Mouse (Mus musculus): ENCODE data around the gene Adamts4.
"Not testable (repeated sequence)": the region's sequence is repeated elsewhere in the genome, so short reads cannot be mapped to it uniquely, and the experiment has no call there.

The Adamts4 gene

DNA sequence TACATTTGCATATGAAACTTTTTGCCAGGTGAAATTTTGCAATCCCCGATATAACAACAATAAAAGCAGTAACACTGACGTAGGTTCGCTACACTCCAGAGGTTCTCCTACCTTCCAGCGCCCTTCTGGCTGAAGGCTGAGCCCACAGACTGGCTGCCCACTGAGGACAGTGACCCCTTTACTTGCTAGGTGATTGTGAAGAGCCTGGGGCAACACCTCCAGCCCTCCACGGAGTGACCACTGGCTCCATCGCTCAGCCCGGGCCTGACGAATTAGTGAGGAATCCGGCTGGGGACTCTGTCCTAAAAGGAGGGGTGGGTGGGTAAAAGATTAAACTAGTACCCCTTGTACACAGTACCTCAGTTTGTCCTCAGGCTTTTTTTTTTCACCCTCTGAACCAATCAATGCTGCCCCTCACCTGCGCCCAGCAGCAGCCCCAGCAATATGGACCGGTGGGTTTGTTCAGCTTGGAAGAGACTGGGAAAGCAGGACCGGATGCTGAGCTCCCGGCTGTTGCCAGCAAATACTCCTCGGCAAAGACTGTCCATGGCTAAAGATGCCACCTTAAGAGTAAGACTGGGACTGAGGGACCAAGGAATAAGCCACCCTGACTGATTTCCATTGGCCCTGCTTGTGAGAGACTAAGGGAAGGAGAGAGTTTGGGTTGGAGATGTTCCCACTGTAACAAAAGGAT is 28.9 kb downstream of the Adamts4 start:
- DNase-seq (ENCODE audit: low spot score in 2 of 2), result no peak

DNA sequence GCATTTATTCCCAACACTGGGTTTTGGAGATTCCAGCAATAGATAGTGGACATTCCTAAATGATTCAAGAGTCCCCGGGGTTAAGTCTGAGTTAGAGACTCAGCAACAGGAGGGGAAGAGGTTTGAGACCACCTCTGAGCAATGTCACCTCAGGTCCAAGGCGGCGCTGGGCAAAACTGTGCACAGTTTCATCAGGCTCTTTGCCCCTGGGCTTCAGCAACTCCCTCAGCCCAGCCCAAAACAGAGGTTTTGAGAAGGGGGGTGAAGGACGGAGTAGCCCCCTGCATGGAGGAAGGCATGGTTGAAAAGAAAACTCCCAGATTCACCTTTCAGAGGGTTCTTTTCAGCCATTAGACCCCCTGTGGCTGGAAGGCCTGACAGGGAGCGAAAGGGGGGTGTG is 29.5 kb downstream of the Adamts4 start:
- no peak for DNase-seq (ENCODE audit: low spot score in 2 of 2)

DNA sequence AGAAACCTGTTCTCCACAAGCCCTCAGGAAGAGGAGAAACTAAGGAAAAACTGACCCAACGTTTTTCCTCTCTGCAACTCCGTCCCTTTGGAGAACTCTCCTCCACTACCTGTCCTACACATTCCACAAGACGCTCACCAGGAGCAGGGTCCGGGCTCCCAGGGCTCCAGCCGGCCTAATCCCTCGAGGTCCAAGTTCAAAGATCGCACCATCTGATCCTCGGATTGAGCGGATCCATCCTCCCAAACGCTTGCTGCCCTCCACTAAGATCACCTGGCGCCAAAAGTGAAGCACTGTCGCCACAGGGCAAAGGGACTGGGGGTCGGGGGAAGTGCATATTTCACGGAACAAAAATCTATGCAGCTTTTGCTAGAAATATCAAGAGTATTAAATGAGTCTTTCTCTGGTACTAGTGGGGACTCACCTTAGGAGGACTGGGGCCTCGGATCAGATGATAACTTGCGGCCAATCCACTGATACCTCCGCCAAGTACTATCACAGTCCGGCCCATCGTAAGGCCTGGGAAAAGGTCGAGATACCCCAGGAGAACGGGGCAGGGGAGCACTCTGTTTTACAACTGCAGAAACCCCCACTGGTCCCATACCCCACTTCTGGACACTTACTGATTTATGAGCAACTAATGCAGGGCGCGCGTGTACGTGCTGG is 30.2 kb downstream of the Adamts4 start:
- no peak for DNase-seq (ENCODE audit: low spot score in 2 of 2)

GRCm38 (mm10) chr1:171280916-171281527 is 30.8 kb downstream of the Adamts4 start, which contains the start of gene Ppox:
Gene Ppox (minus strand): TSS chr1:171281186.
- DNase-seq (ENCODE audit: low spot score in 2 of 2), result peak; percentile 93 to 97

DNA sequence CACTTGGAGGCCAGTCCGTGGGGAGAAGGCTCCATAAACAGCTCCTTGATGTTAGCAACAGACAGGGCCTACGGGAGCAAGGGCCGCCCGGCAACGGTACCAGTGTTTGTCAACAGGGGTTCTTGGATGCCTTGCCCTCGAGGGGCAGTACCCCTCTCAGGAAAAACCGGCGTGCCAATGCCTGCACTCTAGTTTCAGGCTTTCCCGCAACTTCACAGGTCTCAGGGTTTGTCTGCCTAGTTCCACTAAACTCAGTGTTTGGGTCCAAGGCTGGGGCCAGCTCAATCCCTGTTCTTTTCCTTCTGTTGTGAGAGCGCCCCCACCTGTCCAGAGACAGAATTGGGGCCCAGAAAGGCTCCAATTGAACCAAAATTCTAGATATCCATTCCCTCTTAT is 31.3 kb downstream of the Adamts4 start:
- DNase-seq (ENCODE audit: low spot score in 2 of 2), result peak in 1 of 2 experiments; percentile 83

DNA sequence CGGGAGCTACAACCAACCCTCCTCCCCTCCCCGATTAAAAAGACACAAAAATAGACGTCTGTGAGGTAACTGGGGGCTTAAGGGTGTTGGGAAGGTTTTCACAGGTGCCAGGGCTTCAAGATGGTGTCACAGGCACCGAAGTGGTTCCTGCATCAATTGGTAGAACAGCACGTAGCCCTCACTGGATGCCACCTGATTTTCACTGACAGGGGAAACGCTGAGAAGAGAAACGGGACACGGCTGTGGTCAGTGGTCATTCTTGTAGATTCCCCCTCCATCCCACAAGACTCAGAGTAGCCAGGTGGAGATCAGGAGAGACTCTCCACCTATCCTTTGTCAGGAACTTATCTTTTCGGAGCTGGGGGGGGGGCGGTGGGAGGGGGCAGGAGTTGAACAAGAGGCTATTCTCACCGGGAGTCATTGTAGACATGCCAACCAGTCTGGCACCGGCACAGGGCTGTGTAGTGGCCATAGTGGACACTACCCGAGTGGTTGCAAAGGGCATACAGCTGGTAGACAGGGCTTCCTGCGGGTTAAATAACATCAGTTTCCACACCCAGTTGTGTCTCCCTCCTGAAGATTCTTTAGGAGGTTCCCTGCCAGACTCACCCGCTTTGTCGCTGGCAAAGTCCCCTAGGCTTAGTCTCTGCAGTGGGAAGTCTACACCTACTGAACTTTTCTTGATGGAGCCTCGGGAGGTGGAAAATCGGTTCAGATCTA is 32.0 kb downstream of the Adamts4 start:
- no peak for DNase-seq (ENCODE audit: low spot score in 2 of 2)

DNA sequence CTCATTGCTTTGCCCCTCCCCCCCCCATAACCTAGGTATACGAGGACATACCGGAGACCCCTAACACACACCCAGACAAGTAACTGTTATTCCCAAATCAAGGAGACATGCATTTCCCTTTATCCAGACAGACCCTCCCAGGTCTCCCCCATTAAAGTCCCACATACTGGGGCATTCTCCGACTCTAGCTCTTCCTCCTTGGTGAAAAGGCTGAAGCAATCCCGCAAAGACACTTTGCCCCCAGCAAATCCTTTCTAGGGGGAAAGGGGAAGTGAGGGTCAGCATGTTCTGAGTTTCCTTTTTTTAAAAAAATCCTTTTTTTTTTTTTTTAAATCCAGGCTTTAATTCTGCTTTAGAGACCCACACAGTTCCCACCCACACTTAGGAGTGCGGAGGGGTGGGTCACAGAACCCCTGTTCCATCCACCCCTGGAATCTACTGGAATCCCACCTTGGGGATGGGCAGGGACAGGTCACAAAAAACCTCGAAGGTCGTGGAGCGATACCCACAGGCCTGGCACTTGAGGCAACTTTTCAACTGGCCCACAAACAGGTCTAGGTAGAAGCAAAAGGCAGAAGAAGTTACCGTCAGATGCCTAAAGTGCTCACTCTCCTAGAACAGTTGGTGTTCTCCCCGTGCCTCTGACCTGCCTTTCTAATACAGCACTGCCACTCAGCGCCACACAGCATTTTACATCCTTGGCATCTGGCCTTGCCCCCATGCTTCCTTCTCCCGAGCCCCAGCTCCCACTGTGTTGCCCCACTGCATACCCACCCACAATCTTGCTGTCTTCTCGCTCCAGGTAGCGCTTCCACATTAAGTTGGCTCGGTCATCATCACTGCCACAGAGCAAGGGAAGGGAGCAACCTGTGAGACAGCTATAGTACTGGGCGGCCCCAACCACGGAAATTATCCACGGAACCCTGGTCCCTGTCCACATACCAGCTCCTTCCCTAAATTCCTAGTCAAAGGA is 33.3 kb downstream of the Adamts4 start:
- no peak for DNase-seq (ENCODE audit: low spot score in 2 of 2)

DNA sequence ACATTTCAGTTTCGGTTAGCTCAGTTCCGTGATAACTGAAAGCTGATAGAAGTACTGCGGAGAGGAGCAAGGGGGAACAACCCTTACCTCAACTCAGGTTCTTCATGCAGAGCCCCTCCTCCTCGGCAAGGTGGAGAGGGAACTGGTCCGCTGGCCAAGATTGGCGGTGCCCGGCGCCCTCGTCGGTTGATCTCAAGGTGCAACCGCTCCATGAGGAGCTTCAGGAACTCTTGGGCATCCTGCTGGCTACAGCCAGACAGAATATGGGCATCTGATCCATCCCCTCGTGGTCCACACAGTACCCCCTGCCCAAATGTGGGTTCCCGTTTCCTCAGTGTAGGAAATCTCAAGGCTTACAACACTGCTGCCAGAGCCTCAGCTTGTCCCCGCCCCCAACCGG is 34.3 kb downstream of the Adamts4 start:
- DNase-seq (ENCODE audit: low spot score in 2 of 2), result no peak

- DNase-seq (ENCODE audit: low spot score in 2 of 2), result peak in 1 of 2 experiments; percentile 7
These were observed 35.1 kb downstream of the Adamts4 start for GRCm38 (mm10) chr1:171285096-171285892.

GRCm38 (mm10) chr1:171286517-171286916 is 36.3 kb downstream of the Adamts4 start:
- DNase-seq (ENCODE audit: low spot score in 2 of 2), result peak in 1 of 2 experiments; percentile 13

GRCm38 (mm10) chr1:171287136-171288081 is 37.2 kb downstream of the Adamts4 start, which contains the start of gene Usp21:
Gene Usp21 (minus strand): TSS chr1:171287991.
- peak; percentile 85 to 94 for DNase-seq (ENCODE audit: low spot score in 2 of 2)

- DNase-seq (ENCODE audit: low spot score in 2 of 2), result no peak
These were observed 38.1 kb downstream of the Adamts4 start for GRCm38 (mm10) chr1:171288328-171288727.

DNA sequence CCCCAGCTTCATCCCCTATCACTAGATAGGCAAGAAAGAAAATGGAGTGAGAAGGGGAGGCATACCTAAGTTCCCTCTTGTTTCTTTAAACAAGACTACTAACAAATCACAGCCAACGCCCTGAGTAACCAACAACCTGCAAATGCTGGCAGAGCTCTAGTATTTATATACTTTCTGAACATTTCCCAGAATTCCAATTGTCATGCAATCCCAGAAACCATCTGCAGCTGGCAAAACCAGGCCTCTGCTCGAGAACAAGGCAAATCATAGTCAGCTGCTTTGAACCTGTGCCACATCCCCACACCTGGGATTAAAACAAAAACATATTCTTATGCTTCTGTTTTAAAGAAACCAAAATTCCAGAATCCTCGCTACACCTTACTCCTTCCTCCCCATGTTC is 43.1 kb downstream of the Adamts4 start:
- DNase-seq (ENCODE audit: low spot score in 2 of 2), result no peak

DNA sequence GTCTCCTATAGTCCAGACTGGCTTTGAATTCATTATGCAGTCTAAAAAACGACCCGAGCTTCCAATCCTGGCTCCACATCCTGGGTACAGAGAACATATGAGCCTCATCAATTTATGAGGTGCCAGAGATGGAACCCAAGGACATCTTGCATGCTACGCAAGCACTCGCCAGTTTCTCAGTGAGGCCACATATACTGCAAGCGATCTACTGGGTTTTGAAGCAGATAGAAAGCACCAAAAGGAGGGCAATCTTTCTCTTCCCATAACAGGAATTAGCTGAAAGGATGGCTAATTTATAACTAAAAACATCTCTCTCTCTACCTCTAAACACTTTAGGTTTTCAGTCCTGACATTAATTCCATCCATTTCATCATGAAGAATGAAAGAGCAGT is 43.7 kb downstream of the Adamts4 start:
- no peak for DNase-seq (ENCODE audit: low spot score in 2 of 2)

DNA sequence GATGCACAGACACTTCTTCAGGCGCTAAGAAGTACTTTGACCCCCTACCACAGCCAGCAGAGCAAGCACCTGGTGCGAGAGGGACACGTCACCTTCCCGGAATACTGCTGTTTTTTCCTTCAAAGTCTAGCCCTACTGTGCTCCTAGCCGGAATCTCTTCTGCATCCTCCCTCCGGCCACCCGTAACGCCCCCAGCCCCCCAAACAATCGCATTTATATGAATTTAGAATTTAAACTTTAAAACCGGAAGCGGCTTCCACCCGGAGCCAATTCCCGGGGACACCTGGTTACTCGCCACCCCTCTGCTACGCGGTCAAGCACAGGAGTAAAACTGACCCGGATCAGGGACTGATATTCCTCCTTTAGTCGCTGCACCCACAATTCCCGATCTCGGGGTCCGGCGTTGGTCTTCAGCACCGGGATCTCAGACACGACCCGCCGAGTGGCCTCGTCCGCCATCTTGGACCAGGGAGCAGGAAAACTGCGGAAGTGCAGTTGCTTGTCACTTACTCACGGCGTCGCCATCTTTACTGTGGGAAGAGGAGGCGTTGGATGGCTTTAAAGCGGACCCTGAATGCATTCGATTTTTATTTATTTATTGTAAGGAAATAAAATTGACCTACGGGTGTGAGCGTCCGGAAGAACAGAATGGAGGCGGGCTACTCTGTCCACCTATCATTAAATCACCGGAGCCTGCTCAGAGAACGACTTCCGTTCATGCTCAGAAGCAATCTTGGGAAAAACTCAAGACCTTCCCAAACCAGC is 44.3 kb downstream of the Adamts4 start, which contains the start of gene Ufc1:
Gene Ufc1 (minus strand): TSS at position 727 of the 765 bp plus-strand sequence.
- peak; percentile 74 to 85 for DNase-seq (ENCODE audit: low spot score in 2 of 2)

GRCm38 (mm10) chr1:171295063-171295402 is 44.8 kb downstream of the Adamts4 start:
- no peak for DNase-seq (ENCODE audit: low spot score in 2 of 2)

DNA sequence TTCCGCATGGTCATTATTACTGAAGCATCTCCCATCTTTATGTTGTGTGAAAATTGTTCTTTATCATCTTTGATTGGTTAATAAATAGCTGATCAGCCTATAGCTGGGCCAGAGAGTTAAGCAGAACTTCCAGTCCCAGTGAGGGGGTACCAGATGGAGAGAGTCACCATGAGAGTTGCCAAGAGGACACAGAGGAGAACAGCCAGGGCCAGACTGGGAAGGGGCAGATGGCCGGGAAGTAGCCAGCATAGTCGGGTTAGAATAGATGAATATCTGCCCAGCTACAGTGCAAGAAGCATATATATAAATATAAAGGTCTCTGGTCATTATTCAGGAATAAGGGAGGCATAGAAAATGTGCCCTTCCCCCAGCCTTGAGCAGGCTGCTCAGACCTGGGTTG is 48.0 kb downstream of the Adamts4 start:
- no peak for DNase-seq (ENCODE audit: low spot score in 2 of 2)

DNA sequence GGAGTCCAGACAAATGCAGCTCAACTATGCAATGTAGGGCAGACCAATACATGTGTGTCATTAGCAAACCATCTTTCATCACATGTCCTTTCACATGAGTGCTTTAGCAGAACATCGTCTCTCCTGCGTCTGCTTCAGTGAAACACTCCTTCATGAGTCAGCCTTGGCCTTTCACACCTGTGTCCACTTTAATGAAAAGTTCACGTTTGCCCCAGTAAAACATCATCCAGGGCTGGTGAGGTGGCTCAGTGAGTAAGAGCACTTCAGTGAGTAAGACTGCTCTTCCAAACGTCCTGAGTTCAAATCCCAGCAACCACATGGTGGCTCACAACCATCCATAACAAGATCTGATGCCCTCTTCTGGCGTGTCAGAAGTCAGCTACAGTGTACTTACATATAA is 55.9 kb downstream of the Adamts4 start:
- DNase-seq (ENCODE audit: low spot score in 2 of 2), result not testable (repeated sequence)
